Mouse (Mus musculus) stomach, postnatal 0 days (tissue): ENCODE results near the gene Mrps9.

ENCODE experiments used
- CTCF ChIP-seq: IDR thresholded peaks from 2 replicates; pipeline ENCODE4 v1.5.1; 2016; ENCODE audit warnings: antibody characterized with exemption, low read depth, mild to moderate bottlenecking, moderate library complexity
- EP300 ChIP-seq: optimal IDR thresholded peaks from 2 replicates; pipeline ENCODE3; 2016; ENCODE audit warnings: antibody characterized with exemption

DNA sequence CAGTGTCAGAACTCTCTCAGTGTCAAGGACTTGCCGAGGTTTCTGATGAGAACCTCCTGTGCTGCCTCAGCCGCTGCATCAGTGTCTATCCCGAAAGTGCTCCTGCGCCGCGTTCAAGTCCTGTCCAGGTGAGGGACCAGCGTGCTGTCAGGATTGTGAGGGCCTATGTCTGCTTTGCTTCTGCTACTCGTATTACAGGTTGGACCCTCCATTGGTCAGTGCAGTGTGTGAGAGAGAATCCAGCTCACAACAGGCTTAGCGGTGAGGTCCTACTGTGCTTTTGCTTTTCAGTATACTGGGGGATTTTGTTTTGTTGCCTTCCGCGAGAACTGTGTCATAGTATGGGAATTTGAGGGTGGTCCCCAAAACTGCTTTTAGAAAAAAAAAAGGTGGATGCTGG, 36.8 kb downstream of the Mrps9 start:
- TF ChIP-seq CTCF, result no peak
- no peak for TF ChIP-seq EP300
